Mouse (Mus musculus): Measurements from ENCODE around the gene Fkbp1b.
A peak's percentile ranks its signal among the peaks of the same experiment; 100 is the strongest.
"Not testable (repeated sequence)": the region's sequence is repeated elsewhere in the genome, so short reads cannot be mapped to it uniquely, and the experiment has no call there.

Fkbp1b gene

GRCm38 (mm10) chr12:4842890-4843597 is 1.7 kb upstream of the Fkbp1b start, which contains the start of gene Wdcp:
Gene Wdcp, plus strand, starts transcription at chr12:4843303.
- peak; percentile 92 for DNase-seq

GRCm38 (mm10) chr12:4842456-4842855 is 1.1 kb upstream of the Fkbp1b start:
- no peak for DNase-seq

- DNase-seq, result no peak
Observed at GRCm38 (mm10) chr12:4840741-4841140, 650 bp downstream of the Fkbp1b start.

DNA sequence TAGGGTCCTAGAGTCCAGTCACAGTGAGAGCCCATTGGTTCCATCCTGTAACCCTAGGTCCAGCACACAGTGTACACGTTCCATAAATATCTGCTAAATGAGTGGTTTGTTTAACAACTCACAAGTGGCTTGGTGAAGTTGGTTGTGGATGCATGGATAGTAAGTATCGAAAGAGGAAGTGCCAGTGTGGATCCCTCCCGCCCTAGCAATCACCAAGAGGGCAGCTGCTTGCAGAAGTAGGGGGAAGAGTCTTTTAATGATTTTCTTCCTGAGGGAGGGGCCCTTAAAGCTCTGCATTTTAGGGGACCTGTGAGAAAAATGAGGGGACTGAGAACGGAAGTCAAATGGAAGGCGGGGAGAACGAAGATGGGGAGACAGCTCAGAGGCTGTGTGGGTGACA is 1.4 kb downstream of the Fkbp1b start:
- no peak for DNase-seq

GRCm38 (mm10) chr12:4836959-4837358 is 4.4 kb downstream of the Fkbp1b start:
- DNase-seq, result no peak

GRCm38 (mm10) chr12:4827256-4827655 is 14.1 kb downstream of the Fkbp1b start:
- DNase-seq, result no peak

DNA sequence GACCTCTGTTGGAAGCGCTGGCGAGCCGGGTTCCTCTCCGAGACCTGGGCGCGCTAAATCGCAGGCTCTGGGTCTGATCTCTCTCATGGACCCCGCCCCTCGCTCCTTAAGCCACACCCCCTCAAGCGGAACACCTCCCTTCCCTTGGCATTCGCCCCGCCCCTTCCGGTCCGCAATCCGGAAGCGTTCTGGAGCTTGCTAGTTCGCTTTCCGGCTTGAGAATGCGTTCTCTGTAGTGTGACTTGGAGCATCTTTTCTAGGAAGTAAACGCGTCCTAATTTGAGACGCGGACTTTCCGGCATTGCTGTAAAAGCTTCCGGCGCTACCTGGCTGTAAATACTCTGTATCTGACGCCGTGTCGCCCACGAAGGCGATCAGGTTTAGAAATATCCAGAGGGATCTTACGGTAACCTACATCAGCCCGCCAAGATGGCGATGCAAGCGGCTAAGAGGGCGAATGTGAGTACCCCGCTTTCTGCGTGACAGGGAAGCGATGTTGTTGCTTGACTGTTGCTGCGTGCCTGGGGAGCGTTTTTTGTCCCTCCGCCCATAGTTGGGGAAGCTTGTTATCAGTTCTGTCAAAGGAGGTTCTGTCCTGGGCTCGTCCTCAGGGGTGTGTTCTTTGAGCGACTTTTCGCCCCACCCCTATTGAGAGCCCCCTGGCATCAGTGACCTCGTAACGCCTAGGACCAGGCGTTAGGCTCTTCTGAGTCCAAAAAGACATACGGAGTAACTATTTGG is 23.9 kb downstream of the Fkbp1b start, which contains the start of gene Sf3b6:
Gene Sf3b6 (plus strand): TSS at position 184 of the 741 bp plus-strand sequence.
- peak; percentile 98 for DNase-seq

- DNase-seq, result no peak
Observed at GRCm38 (mm10) chr12:4816680-4817360, 24.6 kb downstream of the Fkbp1b start.

GRCm38 (mm10) chr12:4813636-4814035 is 27.8 kb downstream of the Fkbp1b start:
- no peak for DNase-seq

GRCm38 (mm10) chr12:4811705-4812104 is 29.7 kb downstream of the Fkbp1b start:
- DNase-seq, result no peak

- DNase-seq, result no peak
Observed at GRCm38 (mm10) chr12:4811036-4811435, 30.4 kb downstream of the Fkbp1b start.

DNA sequence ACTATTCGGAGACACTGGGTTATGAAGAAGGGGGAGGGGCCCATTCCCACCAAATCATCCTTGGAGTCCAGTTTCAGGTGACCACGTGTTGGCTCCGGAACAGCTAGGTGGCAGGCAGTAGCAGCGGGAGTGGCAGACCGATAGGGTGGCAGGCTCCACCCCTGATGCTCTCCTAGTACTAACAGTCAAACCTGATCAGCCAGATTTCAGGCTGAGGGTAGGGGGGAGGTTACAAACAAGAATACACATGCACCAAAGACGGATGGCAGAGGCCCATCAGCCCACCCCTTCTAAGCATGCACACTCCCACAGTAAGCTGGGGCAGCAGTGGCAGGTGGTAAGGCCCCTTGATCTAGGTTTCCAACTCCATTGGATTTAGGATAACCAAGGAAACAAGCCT is 43.9 kb downstream of the Fkbp1b start:
- DNase-seq, result not testable (repeated sequence)

GRCm38 (mm10) chr12:4793718-4794117 is 47.7 kb downstream of the Fkbp1b start:
- no peak for DNase-seq

DNA sequence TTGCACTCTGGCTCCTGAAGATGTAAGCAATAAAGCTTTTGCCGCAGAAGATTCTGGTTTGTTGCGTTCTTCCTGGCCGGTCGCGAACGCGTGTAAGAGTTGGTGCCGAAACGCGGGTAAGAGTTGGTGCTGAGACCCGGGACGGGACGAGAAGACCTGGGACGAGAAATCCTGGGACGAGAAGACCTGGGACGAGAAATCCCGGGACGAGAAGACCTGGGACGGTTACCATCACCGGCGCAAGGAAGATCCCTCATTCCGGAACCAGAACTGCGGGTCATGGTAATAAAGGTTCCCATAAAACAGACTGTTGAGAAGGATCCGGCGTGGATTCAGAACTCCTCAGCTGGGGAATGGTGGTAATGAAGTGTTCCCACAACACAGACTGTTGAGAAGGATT is 53.3 kb downstream of the Fkbp1b start:
- not testable (repeated sequence) for DNase-seq

GRCm38 (mm10) chr12:4784466-4784865 is 56.9 kb downstream of the Fkbp1b start:
- DNase-seq, result no peak

- peak; percentile 51 for DNase-seq
Observed at GRCm38 (mm10) chr12:4783598-4783997, 57.8 kb downstream of the Fkbp1b start.

All from kidney, adult 11 months (tissue).